Mouse (Mus musculus): ENCODE results near the gene Polr2b. TPM values are rescaled to one million over a fixed set of nuclear protein-coding genes. Genes with fewer than 3 reads are reported as not detected.
A peak's percentile ranks its signal among the peaks of the same experiment; 100 is the strongest.

Polr2b gene
- polyA plus RNA-seq, 1 experiment from 2014 or later = 52.1 TPM

DNA sequence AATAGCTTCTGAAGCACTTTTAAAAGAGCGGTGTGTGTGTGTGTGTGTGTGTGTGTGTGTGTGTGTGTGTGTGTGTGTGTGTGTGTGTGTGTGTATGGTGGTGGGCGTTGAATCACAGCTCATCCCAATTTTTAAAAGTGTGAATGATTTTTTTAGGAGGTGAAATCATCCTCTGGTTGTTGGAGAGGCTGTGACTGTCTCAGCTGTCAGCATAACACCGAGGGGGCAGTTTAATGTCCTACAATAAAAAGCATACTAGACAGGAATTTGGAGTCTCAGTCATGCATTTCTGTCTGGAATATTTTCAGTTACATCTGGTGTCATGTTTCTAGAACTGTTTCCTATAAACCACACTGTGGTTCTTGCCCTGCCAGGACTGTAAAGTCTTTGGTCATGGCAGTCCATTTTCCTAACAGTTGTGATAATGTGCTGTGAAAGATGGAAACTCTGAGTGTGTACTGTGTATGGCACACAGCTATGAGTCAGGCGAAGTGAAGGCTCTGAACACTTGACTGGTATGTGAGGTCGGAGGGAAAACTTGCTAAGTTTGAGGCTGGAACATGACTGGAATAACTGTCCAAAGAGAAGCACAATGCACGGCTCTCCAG is 8.5 kb upstream of the Polr2b start:
- Histone ChIP-seq H3K27ac (no peak overlapping the region), H3K36me3 (peaks cover 25% of the 10 kb centered on the region; the same call in 1 of the 2 replicates), H3K4me1 (no peaks in the 10 kb centered on the region), H3K9me3 (no peaks in the 10 kb centered on the region), H3K9ac (no peak overlapping the region), H3K4me2 (no peak overlapping the region), H3K4me3 (replicated peaks) (no peak overlapping the region), H3K27me3 (replicated peaks) (no peaks in the 10 kb centered on the region)
- 86% methylated on average over 6 of the region's 6 CpGs for WGBS
- ATAC-seq (ENCODE audit: insufficient read depth, low FRiP score, low read depth) = no peak

DNA sequence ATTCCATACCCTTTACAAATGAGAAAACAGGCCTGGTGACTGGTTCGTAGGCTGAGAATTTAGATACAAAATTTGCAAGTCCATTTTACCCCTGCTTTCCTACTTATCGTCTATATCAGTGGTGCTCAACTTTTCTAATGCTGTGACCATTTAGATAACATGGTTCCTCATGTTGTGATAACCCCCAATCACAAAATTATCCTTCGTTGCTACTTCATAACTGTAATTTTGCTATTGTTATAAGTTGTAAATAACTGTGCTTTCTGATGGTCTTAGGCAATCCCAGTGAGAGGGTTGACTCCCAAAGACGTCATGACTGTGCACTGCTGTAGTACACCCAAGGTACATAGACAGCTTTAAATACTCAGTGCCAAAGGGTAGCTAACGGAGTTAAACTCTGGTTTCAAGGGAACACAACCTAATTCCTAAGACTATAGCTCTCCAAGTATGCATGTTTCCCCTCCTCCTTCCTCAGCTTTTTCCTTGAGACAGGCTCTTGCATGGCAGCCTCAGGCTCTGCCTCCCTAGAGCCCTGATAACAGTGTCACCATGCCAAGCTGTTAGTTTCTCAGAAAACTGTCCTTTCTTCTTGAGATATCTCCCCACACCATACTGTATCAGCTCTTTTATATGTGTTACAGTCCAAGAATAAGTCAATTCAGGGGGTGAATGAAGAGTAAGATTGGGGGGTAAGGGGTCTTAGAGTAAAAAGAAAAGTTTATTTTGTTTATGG is 2.0 kb upstream of the Polr2b start:
- peaks cover 17% of the 10 kb centered on the region for H3K4me1 ChIP-seq
- H3K27me3 ChIP-seq (replicated peaks) = no peaks in the 10 kb centered on the region
- no peak overlapping the region for H3K9ac ChIP-seq
- no peak for ATAC-seq (ENCODE audit: insufficient read depth, low FRiP score, low read depth)
- H3K4me2 ChIP-seq = peak overlapping the region; percentile 93
- peaks cover 15% of the 10 kb centered on the region; the same call in 1 of the 2 replicates for H3K36me3 ChIP-seq
- no peak overlapping the region for H3K27ac ChIP-seq
- WGBS = 72% methylated on average over 5 of the region's 5 CpGs
- no peaks in the 10 kb centered on the region for H3K9me3 ChIP-seq
- H3K4me3 ChIP-seq (replicated peaks) = peak overlapping the region; percentile 92

DNA sequence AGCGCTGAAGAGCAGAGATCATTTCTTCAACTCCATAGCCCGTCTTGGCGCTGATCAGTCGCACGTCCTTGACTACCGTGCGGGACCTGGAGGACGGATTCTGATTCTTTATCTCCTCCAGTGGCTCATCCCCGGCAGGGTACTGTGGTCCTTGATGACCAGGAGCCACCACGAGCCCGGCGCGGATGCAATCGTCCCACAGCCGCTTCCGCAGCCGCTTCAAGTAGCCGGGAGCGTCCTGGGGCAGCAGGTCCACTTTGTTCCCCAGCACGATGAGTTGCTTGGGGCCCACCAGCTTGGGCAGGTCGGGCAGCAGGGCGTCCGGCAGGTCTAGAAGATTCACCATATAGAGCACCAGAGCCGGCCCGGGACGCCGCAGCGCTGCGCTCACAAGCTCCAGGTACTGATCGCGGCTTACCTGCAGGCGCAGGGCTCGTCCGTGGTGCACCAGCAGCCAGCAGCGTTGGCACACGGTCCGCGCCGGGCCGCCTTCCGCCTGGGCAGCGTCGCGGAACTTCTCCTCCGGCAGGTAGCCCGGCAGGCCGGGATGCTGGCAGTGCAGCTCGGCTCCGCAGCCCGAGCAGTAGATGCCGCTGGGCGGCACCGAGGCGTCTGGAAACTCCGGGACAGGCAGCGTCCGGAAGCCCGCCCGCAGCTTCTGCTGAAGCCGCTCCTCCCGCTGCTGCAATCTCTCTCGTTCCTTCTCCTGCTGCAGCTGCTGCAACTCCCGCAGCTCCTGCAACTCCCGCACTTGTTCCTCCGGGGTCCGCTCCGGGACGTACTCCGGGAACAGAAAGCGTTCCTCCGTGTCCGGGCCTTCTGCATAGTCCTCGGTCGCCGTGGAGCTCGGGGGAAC is 668 bp upstream of the Polr2b start:
- peaks cover 16% of the 10 kb centered on the region; the same call in 1 of the 2 replicates for H3K36me3 ChIP-seq
- WGBS = under 1% methylated on average over 76 of the region's 76 CpGs
- H3K27me3 ChIP-seq (replicated peaks) = no peaks in the 10 kb centered on the region
- H3K4me3 ChIP-seq (replicated peaks) = peak overlapping the region; percentile 92
- ATAC-seq (ENCODE audit: insufficient read depth, low FRiP score, low read depth) = peak; percentile 10; the same call in 1 of the 2 replicates
- H3K4me2 ChIP-seq = peak overlapping the region; percentile 93
- H3K9ac ChIP-seq = peak overlapping the region; percentile 40
- H3K4me1 ChIP-seq = peaks cover 17% of the 10 kb centered on the region
- peak overlapping the region; percentile 92 for H3K27ac ChIP-seq
- no peaks in the 10 kb centered on the region for H3K9me3 ChIP-seq

DNA sequence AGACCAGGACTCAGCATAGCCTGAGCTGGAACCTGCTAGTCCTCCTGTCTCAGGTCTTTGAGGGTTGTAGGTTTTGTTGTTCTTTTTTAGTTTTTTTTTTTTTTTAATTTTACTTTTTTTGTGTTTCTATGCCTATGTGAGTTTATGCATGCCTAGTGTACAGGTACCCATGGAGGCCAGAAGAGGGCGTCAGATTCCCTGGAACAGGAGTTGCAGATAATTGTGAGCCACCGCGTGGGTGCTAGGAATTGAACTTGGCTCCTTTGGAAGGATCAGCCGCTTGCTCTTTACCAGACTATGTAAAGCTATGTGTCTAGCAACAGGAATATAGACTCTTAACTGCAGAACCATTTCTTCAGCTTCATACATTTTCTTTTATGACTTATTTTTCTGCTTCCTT is 4.3 kb downstream of the Polr2b start:
- H3K27ac ChIP-seq = no peak overlapping the region
- no peak overlapping the region for H3K4me3 ChIP-seq (replicated peaks)
- peaks cover 17% of the 10 kb centered on the region; the same call in 1 of the 2 replicates for H3K36me3 ChIP-seq
- H3K9ac ChIP-seq = no peak overlapping the region
- no peaks in the 10 kb centered on the region for H3K9me3 ChIP-seq
- ATAC-seq (ENCODE audit: insufficient read depth, low FRiP score, low read depth) = no peak
- WGBS = 95% methylated on average over 4 of the region's 4 CpGs
- no peaks in the 10 kb centered on the region for H3K27me3 ChIP-seq (replicated peaks)
- H3K4me1 ChIP-seq = peaks cover 4% of the 10 kb centered on the region
- no peak overlapping the region for H3K4me2 ChIP-seq

DNA sequence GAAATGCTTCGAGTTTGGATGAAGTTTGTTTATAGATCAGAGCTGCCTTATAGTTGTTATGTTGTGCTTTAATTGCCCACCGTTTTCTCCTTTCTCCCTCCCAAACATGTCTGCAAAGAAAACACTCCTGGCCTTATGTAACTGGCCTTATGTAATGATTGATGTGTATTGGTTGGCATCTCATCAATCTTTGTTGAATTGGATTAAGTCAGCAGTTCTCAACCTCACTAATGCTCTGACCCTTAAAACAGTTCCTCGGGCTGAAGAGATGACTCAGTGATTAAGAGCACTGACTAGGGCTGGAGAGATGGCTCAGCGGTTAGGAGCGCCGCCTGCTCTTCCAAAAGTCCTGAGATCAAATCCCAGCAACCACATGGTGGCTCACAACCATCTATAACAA is 5.0 kb downstream of the Polr2b start:
- Histone ChIP-seq H3K36me3 (peaks cover 19% of the 10 kb centered on the region; the same call in 1 of the 2 replicates), H3K4me1 (peaks cover 3% of the 10 kb centered on the region; the same call in 1 of the 2 replicates), H3K9ac (no peak overlapping the region), H3K4me2 (no peak overlapping the region), H3K27me3 (replicated peaks) (no peaks in the 10 kb centered on the region), H3K4me3 (replicated peaks) (no peak overlapping the region), H3K9me3 (no peaks in the 10 kb centered on the region), H3K27ac (no peak overlapping the region)
- ATAC-seq (ENCODE audit: insufficient read depth, low FRiP score, low read depth) = no peak
- 81% methylated on average over 6 of the region's 6 CpGs for WGBS

DNA sequence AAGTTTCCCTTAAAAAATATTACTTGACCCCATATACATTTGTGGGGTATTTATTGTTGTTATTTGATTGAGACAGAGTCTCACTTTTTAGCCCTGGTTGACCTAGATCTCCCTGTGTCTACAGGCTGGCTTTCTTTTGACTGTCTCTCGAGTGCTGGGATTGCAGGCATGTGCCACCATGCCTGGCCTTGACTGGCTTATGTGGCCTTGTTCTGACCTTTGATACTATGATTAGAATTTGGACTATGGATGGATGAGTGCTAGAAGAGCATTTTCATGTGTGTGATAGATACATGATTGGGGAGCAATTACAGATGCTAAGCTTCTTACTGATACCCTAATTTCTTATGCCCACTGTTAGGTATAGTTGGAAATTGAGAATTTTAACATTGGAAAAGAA is 15.0 kb downstream of the Polr2b start:
- ATAC-seq (ENCODE audit: insufficient read depth, low FRiP score, low read depth) = no peak
- no peaks in the 10 kb centered on the region for H3K4me1 ChIP-seq
- no peaks in the 10 kb centered on the region for H3K27me3 ChIP-seq (replicated peaks)
- H3K36me3 ChIP-seq = peaks cover 50% of the 10 kb centered on the region
- H3K27ac ChIP-seq = no peak overlapping the region
- H3K4me2 ChIP-seq = no peak overlapping the region
- H3K4me3 ChIP-seq (replicated peaks) = no peak overlapping the region
- WGBS = 88% methylated on average over 1 of the region's 1 CpGs
- H3K9ac ChIP-seq = no peak overlapping the region
- no peaks in the 10 kb centered on the region for H3K9me3 ChIP-seq

DNA sequence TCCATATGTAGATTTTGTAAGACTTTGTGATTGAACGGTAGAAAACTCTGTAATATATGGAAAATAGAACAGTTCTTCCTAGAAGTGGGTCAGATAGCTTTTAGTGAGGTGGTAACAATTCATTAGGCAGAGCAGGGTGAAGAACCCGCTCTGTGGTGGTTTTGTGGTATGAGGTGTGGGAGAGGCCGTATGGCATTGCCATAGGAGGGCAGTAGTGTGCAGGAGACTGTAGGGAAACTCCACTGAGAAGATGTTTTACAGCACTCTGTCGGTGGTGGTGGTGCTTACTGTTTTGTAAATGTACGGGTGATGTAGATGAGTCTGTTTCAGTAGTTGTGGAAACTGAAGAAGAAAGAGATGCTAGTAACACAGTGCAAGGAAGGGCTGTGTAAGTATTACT is 20.2 kb downstream of the Polr2b start:
- Histone ChIP-seq H3K9ac (no peak overlapping the region), H3K4me3 (replicated peaks) (no peak overlapping the region), H3K36me3 (peaks cover 46% of the 10 kb centered on the region), H3K27ac (no peak overlapping the region), H3K27me3 (replicated peaks) (no peaks in the 10 kb centered on the region), H3K9me3 (no peaks in the 10 kb centered on the region), H3K4me2 (no peak overlapping the region), H3K4me1 (no peaks in the 10 kb centered on the region)
- ATAC-seq (ENCODE audit: insufficient read depth, low FRiP score, low read depth) = no peak
- WGBS = 76% methylated on average over 5 of the region's 5 CpGs

DNA sequence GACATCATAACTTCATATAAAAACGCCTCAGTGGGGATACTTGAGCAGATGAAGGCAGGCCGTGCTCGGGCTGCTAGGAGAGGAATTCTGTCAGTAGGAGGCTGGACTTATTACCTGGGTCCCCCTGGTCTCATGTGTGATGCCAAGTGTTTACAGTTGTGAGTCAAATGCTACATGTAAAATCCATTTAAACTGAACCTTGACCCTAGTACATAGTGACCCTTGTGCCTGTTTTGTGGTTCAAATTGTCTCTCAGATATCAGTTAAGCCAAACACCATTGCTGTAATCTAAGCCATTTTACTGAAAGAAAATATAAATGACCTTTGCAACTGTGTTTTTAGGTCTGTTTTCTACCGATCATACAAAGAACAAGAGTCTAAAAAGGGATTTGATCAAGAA is 30.1 kb downstream of the Polr2b start:
- H3K36me3 ChIP-seq = peaks cover 63% of the 10 kb centered on the region

DNA sequence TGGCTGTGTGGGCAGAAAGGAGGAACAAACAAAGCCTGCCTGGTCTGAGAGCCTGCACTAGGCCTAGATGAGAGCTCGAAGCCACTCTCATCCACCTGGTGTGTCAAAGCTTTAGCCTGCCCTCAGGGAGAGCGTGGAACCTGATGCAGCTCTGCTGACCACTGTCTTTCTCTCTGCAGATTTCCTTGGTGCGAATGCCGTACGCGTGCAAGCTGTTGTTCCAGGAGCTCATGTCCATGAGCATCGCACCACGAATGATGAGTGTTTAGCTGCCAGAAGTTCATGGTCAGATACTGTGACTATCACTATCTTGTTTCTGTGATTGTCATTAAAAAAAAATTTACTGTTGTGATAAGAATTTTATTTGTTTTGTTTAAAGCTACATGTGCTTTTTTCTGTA is 39.0 kb downstream of the Polr2b start:
- Histone ChIP-seq H3K36me3 (peaks cover 42% of the 10 kb centered on the region), H3K9me3 (no peaks in the 10 kb centered on the region), H3K27me3 (replicated peaks) (no peaks in the 10 kb centered on the region), H3K9ac (no peak overlapping the region), H3K4me1 (no peaks in the 10 kb centered on the region), H3K4me2 (no peak overlapping the region), H3K27ac (no peak overlapping the region), H3K4me3 (replicated peaks) (no peak overlapping the region)
- WGBS = 92% methylated on average over 8 of the region's 8 CpGs
- no peak for ATAC-seq (ENCODE audit: insufficient read depth, low FRiP score, low read depth)

More for the DNA sequence above, 30.1 kb downstream of the Polr2b start:
- no peaks in the 10 kb centered on the region for H3K4me1 ChIP-seq
- no peak for ATAC-seq (ENCODE audit: insufficient read depth, low FRiP score, low read depth)
- H3K27ac ChIP-seq = no peak overlapping the region
- 82% methylated on average over 4 of the region's 4 CpGs for WGBS
- no peak overlapping the region for H3K4me3 ChIP-seq (replicated peaks)
- H3K27me3 ChIP-seq (replicated peaks) = no peaks in the 10 kb centered on the region
- H3K9ac ChIP-seq = no peak overlapping the region
- H3K4me2 ChIP-seq = no peak overlapping the region
- no peaks in the 10 kb centered on the region for H3K9me3 ChIP-seq

DNA sequence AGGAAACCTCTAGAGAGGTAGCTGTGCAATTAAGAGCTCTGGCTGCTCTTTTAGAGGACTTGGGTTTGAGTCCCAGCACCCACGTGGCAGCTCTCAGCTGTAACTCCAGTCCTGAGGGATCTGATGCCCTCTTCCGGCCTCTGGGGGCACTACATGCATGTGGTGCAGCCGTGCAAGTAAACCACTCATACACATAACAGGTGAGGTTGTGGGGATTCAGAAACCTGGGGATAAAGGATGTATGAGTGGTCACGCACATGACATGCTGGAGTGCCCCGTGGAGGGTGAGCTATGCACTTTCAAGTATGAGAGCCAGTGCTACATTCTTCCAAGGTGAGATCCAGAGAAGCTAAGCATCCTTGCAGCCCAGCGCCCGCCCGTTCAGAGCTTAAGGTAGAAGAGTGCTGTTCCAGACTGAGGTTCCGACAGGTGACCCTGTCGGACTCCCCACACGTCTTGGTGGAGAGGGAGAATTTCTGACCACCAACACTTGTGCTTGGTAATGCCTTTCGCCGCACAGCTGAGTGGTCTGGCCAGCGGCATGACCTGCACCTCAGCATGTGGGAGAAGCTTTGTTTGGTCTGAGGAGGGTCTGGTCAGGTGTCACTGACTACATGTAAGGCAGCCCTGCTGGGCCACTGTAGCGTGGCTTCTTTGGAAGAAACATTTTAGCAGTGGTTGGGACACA is 40.2 kb downstream of the Polr2b start:
- WGBS = 90% methylated on average over 15 of the region's 15 CpGs
- Histone ChIP-seq H3K9ac (no peak overlapping the region), H3K9me3 (no peaks in the 10 kb centered on the region), H3K4me3 (replicated peaks) (no peak overlapping the region), H3K36me3 (peaks cover 34% of the 10 kb centered on the region), H3K4me2 (no peak overlapping the region), H3K27ac (no peak overlapping the region), H3K4me1 (0 out of 2 replicates have a peak, but pooled peaks cover 7% of the 10 kb centered on the region), H3K27me3 (replicated peaks) (no peaks in the 10 kb centered on the region)
- no peak for ATAC-seq (ENCODE audit: insufficient read depth, low FRiP score, low read depth)

DNA sequence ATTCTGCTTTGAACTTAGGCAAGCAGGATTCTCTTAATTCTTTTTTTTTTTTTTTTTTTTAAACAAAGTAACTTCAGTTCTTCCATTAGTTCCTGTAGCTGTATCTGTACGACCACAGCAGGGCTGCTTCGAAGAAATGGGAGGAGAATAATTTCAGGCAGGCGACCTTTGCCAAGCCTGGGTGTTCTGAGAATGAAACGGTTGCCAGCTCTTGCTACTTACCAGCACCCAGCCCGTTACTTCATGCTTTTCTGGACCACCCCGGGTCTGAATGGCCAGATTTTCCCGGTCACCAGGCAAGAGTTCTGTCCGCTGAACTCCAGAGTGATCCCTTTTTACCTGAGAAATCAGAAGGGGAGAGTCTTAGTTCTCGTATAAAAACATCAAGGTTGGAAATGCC is 41.7 kb downstream of the Polr2b start:
- Histone ChIP-seq H3K4me1 (peaks cover 14% of the 10 kb centered on the region; the same call in 1 of the 2 replicates), H3K9me3 (no peaks in the 10 kb centered on the region), H3K9ac (no peak overlapping the region), H3K4me3 (replicated peaks) (no peak overlapping the region), H3K36me3 (peaks cover 22% of the 10 kb centered on the region), H3K27ac (no peak overlapping the region), H3K4me2 (no peak overlapping the region), H3K27me3 (replicated peaks) (no peaks in the 10 kb centered on the region)
- no peak for ATAC-seq (ENCODE audit: insufficient read depth, low FRiP score, low read depth)
- WGBS = 76% methylated on average over 9 of the region's 9 CpGs
